Mouse (Mus musculus): ENCODE measurements around the gene Rbfox2.

GRCm38 (mm10) chr15:77150424-77150841 is 156.4 kb downstream of the Rbfox2 start:
- TF ChIP-seq CTCF (IDR thresholded peaks at IDR 0.05; ENCODE audit: borderline replicate concordance, insufficient read depth, low read length) (no peak), POLR2A (IDR thresholded peaks at IDR 0.05; ENCODE audit: low read depth, low read length) (peak; percentile 26; the same call in 1 of the 2 replicates)
